Mouse (Mus musculus) forebrain, postnatal 0 days (tissue): Measurements from ENCODE around the gene Lrrk1. TPM values are rescaled to one million over a fixed set of nuclear protein-coding genes. Genes with fewer than 3 reads are reported as not detected.

Source experiments
- ATAC-seq: fragments of 200-750 bp; cut with Nextera tagmentation; 2 replicates; pipeline ENCODE4 v1.8.0; 2017; ENCODE audit warnings: mild to moderate bottlenecking, moderate library complexity
- DNase-seq: peaks from one replicate; pipeline ENCODE4 v3.0.0-alpha.2; 2015
- H3K27ac ChIP-seq: fragments of 300-500 bp; sonication (generic); 2 replicates; pipeline ENCODE4 v1.5.1; 2014; ENCODE audit warnings: low read depth, mild to moderate bottlenecking, antibody characterized with exemption, low read length, moderate library complexity, mixed read lengths
- H3K27me3 ChIP-seq: fragments of 300-500 bp; sonication (generic); 2 replicates; pipeline ENCODE4 v1.6.1; 2014; ENCODE audit warnings: mild to moderate bottlenecking, low read length, mixed read lengths; ENCODE audit not compliant: insufficient read depth
- H3K36me3 ChIP-seq: fragments of 300-500 bp; sonication (generic); 2 replicates; pipeline ENCODE4 v1.6.1; 2014; ENCODE audit warnings: mild to moderate bottlenecking, moderate library complexity; ENCODE audit not compliant: insufficient read depth
- H3K4me1 ChIP-seq: fragments of 300-500 bp; sonication (generic); 2 replicates; pipeline ENCODE4 v1.6.1; 2014; ENCODE audit warnings: antibody characterized with exemption; ENCODE audit not compliant: insufficient read depth
- H3K4me2 ChIP-seq: fragments of 300-500 bp; sonication (generic); 2 replicates; pipeline ENCODE4 v1.6.1; 2014; ENCODE audit warnings: low read depth, mild to moderate bottlenecking, moderate library complexity
- H3K4me3 ChIP-seq: fragments of 300-500 bp; sonication (generic); 2 replicates; pipeline ENCODE4 v1.5.1; 2014; ENCODE audit warnings: low read depth, low read length, mixed read lengths
- H3K9ac ChIP-seq: fragments of 300-500 bp; sonication (generic); 2 replicates; pipeline ENCODE4 v1.6.1; 2014; ENCODE audit warnings: mild to moderate bottlenecking
- H3K9me3 ChIP-seq: fragments of 300-500 bp; sonication (generic); 2 replicates; pipeline ENCODE4 v1.6.1; 2016; ENCODE audit warnings: low read length
- CTCF ChIP-seq: sonication (generic); IDR thresholded peaks from 2 replicates; pipeline ENCODE4 v1.5.1; 2016; ENCODE audit warnings: antibody characterized with exemption, control low read depth, low read depth
- WGBS: fragments of 180-500 bp; shearing (Covaris S2); extraction: QIAGEN DNeasy Blood & Tissue Kit; methylation state at CpG from one replicate; pipeline ENCODE4 v1.1.7; 2014; 5-methylcytosine and 5-hydroxymethylcytosine counted together
- polyA plus RNA-seq: library from polyadenylated mRNA; unstranded; fragments of >200 nt; fragmentation: Nextera tagmentation; extraction: Ambion mirVana; gene quantifications from 2 replicates; pipeline ENCODE4 v1.2.1, GENCODE M21; 2015
- total RNA-seq: library from RNA; depleted of rRNA; stranded (reverse); fragments of >200 nt; gene quantifications from 2 replicates; pipeline ENCODE4 v1.2.3, GENCODE M21; 2014

The Lrrk1 gene
- total and polyA plus RNA-seq, 2 experiments from 2014 or later: 2.2 to 3.3 TPM

DNA sequence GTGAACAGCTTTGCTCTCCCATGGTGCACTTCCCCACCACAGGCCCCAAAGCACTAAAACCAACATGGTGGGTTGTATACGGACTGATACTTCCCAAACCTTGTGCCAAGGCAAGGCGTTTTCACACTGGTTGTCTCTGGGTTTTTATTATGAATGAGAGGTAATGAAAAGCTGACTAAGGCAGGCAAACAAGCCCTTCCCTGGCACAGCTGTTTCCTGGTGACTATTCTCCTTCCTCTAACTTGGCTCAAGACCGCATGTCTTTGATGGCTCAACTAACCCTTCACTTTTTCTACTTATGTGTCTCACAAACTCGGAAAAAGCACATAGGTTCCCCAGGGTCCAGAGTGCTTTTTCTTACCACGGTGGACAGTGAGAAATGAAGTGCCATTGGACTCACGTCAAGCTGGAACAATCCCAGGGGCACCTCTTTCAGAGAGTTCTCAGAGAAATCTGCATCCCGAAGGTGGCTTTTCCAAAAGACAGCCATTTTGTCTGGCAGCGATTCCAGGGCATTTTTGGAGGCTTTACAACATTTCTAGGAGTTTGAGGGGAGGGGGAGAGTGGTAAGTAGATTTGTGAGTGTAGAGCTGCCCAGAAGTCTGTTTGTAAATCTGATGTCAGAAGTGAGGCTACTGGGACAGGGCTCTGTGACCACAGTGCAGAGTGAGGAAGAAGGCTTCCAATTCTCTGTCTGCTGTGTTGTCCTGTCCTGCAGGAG, 83.0 kb downstream of the Lrrk1 start:
- Histone ChIP-seq H3K9me3 (no peaks in the 10 kb centered on the region), H3K27me3 (no peaks in the 10 kb centered on the region), H3K4me1 (no peaks in the 10 kb centered on the region), H3K9ac (no peak overlapping the region), H3K4me3 (no peak overlapping the region), H3K36me3 (no peaks in the 10 kb centered on the region), H3K4me2 (no peak overlapping the region), H3K27ac (no peak overlapping the region)
- DNase-seq (peak; percentile 58), ATAC-seq (0 out of 2 replicates have a peak, but pooled peaks have one; percentile 17)
- WGBS: 55% methylated on average over 8 of the region's 8 CpGs
- no peak for TF ChIP-seq CTCF

DNA sequence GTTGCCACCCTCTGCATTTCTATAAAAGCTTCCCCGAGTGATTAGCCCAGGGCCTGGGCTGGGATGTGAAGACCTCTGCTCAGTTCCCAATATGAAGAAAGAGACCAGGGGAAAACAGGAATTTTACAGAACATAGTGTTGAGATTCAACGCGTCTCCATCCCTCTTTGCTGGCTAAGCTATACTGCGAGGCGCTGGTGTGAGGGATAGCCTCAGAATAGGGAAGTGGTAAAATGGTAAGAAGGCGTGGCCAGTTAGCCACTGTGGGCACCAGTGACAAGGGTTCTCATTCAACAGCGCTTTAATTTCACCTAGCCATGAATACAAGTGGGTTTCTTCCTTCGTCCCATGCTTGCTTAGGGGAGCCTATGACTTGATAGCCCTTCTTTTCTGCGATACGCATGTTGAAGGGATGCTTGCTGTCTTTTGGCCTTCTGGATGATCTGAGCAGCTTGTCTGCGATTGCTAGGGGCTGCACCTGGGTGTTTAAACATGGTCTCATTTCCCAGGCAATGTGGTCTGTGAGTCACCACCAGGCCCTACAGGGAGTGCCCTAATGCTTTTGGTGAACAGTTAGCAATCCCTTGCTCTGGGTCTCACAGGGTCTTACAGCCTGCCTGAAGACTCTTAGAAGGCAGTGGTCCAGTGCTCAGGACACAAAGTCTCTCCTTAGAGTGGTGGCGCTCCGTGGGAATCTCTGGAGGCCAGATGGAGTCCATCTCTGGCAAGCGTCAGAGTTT, 84.1 kb downstream of the Lrrk1 start:
- TF ChIP-seq CTCF: no peak
- Histone ChIP-seq H3K27ac (no peak overlapping the region), H3K4me2 (no peak overlapping the region), H3K27me3 (no peaks in the 10 kb centered on the region), H3K9me3 (no peaks in the 10 kb centered on the region), H3K36me3 (no peaks in the 10 kb centered on the region), H3K4me3 (no peak overlapping the region), H3K4me1 (no peaks in the 10 kb centered on the region), H3K9ac (no peak overlapping the region)
- no peak for ATAC-seq
- no peak for DNase-seq
- WGBS: 92% methylated on average over 14 of the region's 14 CpGs

DNA sequence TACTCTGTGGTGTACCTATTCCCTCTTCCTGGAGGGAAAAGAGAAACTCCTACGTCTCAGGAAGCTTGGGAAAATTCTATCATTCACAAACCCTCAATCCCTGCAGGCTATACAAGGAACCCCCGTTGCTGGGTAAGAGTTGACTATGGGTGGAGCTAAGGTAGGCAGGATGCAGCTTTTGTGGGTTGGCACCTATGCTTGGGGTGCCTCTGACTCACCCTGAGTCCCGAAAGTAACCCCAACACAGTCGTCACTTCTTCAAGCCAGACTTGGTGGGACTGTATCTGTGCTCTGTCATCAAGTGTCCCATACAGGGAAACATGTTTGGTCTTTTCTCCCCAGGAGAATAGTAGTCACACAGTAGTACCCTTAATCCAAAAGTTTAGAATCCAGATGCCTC, 86.7 kb downstream of the Lrrk1 start:
- Histone ChIP-seq H3K4me3 (no peak overlapping the region), H3K27me3 (no peaks in the 10 kb centered on the region), H3K4me1 (peaks cover 8% of the 10 kb centered on the region; the same call in 1 of the 2 replicates), H3K9me3 (no peaks in the 10 kb centered on the region), H3K27ac (no peak overlapping the region), H3K9ac (no peak overlapping the region), H3K4me2 (no peak overlapping the region), H3K36me3 (no peaks in the 10 kb centered on the region)
- DNase-seq (no peak), ATAC-seq (no peak)
- no peak for TF ChIP-seq CTCF
- WGBS: 81% methylated on average over 4 of the region's 4 CpGs

DNA sequence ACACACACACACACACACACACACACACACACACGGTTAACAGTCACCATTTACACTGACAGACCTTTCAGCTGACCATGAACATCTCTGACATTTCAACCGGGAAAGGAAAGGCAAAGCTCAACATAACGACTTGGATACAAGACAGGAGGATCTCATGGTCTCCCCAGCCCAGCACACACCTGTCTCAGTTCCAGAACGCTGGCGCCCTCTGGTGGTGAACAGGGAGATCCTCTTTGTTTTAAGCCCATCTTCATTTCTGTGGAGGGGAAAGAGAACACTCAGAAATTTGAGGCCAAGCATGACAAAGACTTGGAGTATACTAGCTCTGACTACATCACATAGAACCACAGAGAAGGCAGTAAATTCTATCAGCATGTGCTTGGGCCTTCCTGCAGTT, 87.5 kb downstream of the Lrrk1 start:
- 10% methylated on average over 5 of the region's 5 CpGs for whole genome bisulfite sequencing
- DNase-seq: peak; percentile 90
- TF ChIP-seq CTCF: peak; percentile 97

DNA sequence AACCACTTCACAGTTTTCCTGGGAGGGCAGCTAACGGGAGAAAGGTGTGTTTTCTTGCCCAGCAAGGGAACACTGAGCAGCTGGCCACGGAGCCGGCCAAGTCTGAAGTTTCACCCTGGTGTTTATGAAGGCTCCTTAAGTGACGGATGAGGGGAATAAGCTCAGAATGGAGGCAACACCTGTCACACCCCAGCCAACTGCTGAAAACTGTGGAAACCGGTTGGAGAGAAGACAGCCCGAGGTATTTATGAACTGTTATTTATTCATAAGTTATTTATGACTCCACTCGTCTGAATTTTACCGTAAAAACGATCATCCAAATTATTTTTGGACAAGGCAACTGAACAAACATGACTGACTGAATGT, 90.5 kb downstream of the Lrrk1 start:
- H3K36me3 ChIP-seq: no peaks in the 10 kb centered on the region
- 60% methylated on average over 9 of the region's 9 CpGs for WGBS
- H3K4me3 ChIP-seq: no peak overlapping the region
- no peak overlapping the region for H3K27ac ChIP-seq
- H3K4me2 ChIP-seq: no peak overlapping the region; the same call in 1 of the 2 replicates
- no peak for TF ChIP-seq CTCF
- DNase-seq: no peak
- no peaks in the 10 kb centered on the region for H3K27me3 ChIP-seq
- H3K9me3 ChIP-seq: no peaks in the 10 kb centered on the region
- no peak overlapping the region for H3K9ac ChIP-seq
- H3K4me1 ChIP-seq: peaks cover 8% of the 10 kb centered on the region; the same call in 1 of the 2 replicates
- no peak for ATAC-seq

More for the DNA sequence above, 87.5 kb downstream of the Lrrk1 start:
- H3K9ac ChIP-seq: no peak overlapping the region
- peaks cover 8% of the 10 kb centered on the region; the same call in 1 of the 2 replicates for H3K4me1 ChIP-seq
- H3K4me3 ChIP-seq: no peak overlapping the region
- H3K4me2 ChIP-seq: no peak overlapping the region
- no peaks in the 10 kb centered on the region for H3K9me3 ChIP-seq
- H3K27ac ChIP-seq: no peak overlapping the region
- ATAC-seq: peak; percentile 86
- no peaks in the 10 kb centered on the region for H3K27me3 ChIP-seq
- no peaks in the 10 kb centered on the region for H3K36me3 ChIP-seq

DNA sequence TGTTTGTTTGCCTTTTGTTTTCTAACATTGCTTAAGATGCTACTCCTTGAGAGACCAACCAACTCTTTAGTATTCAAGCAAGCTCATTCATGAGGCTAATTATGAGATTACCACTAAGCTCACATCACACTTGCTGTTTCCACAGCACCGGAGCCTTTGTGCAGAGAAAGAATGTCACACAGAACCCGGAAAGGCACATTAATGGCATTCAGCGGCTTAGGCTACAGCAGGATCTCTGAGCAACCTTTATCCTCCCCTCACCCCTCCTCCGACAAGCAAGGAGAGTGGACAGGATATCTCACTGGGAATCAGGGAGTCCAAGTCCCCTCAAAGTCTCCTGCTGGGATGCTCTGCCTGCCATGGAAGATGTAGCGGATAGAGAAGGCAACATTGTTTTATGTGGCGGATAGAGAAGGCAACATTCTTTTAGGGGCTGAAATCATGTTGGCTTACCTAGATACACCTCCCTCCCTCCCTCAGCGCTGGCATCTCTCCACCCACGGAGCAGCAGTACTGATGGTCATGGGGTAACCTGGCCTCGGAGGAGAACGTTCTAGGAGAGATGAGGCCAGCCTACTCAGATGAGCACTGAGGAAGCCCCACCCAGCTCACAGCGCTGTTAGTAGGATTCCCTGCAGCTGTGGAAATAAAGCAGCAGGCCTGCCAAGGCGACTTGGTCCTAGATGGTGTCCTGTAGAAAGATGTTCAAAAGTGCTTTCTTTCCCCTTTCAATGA, 91.1 kb downstream of the Lrrk1 start:
- no peak for TF ChIP-seq CTCF
- ATAC-seq (peak; percentile 75), DNase-seq (peak; percentile 45)
- H3K9me3 ChIP-seq: no peaks in the 10 kb centered on the region
- no peaks in the 10 kb centered on the region for H3K27me3 ChIP-seq
- no peak overlapping the region for H3K4me3 ChIP-seq
- H3K4me1 ChIP-seq: peaks cover 8% of the 10 kb centered on the region; the same call in 1 of the 2 replicates
- H3K27ac ChIP-seq: no peak overlapping the region
- H3K4me2 ChIP-seq: peak overlapping the region; percentile 24; the same call in 1 of the 2 replicates
- no peaks in the 10 kb centered on the region for H3K36me3 ChIP-seq
- peak overlapping the region; percentile 23; the same call in 1 of the 2 replicates for H3K9ac ChIP-seq
- WGBS: 18% methylated on average over 12 of the region's 12 CpGs
